Mouse (Mus musculus): ENCODE results near the gene Rnf149. TPM values are rescaled to one million over a fixed set of nuclear protein-coding genes. Genes with fewer than 3 reads are reported as not detected.

Gene Rnf149
- polyA plus RNA-seq, 1 experiment from 2014 or later = 32.0 TPM

- Histone ChIP-seq H3K4me3 (no peak overlapping the region), H3K4me1 (peaks cover 40% of the 10 kb centered on the region), H3K9ac (no peak overlapping the region), H3K4me2 (no peak overlapping the region), H3K9me3 (no peaks in the 10 kb centered on the region), H3K36me3 (peaks cover 8% of the 10 kb centered on the region), H3K27me3 (no peaks in the 10 kb centered on the region), H3K27ac (no peak overlapping the region)
- ATAC-seq (ENCODE audit: insufficient number of reproducible peaks, insufficient read depth, low FRiP score, low TSS enrichment, low read depth) = no peak
- 81% methylated on average over 7 of the region's 7 CpGs for WGBS
Measured at GRCm38 (mm10) chr1:39573890-39574289, 3.3 kb downstream of the Rnf149 start.

- Histone ChIP-seq H3K4me2 (no peak overlapping the region), H3K27ac (no peak overlapping the region), H3K27me3 (no peaks in the 10 kb centered on the region), H3K4me1 (peaks cover 29% of the 10 kb centered on the region), H3K4me3 (no peak overlapping the region), H3K9ac (no peak overlapping the region), H3K9me3 (no peaks in the 10 kb centered on the region), H3K36me3 (peaks cover 8% of the 10 kb centered on the region)
- WGBS = 46% methylated on average over 6 of the region's 6 CpGs
- ATAC-seq (ENCODE audit: insufficient number of reproducible peaks, insufficient read depth, low FRiP score, low TSS enrichment, low read depth) = no peak
Measured at GRCm38 (mm10) chr1:39571653-39572052, 5.6 kb downstream of the Rnf149 start.

GRCm38 (mm10) chr1:39568079-39568478, 9.1 kb downstream of the Rnf149 start:
- Histone ChIP-seq H3K27ac (no peak overlapping the region), H3K27me3 (no peaks in the 10 kb centered on the region), H3K4me3 (no peak overlapping the region), H3K9ac (no peak overlapping the region), H3K9me3 (no peaks in the 10 kb centered on the region), H3K36me3 (peaks cover 22% of the 10 kb centered on the region), H3K4me1 (peaks cover 13% of the 10 kb centered on the region), H3K4me2 (no peak overlapping the region)
- no peak for ATAC-seq (ENCODE audit: insufficient number of reproducible peaks, insufficient read depth, low FRiP score, low TSS enrichment, low read depth)

- 0 out of 2 replicates have a peak, but pooled peaks cover 3% of the 10 kb centered on the region for H3K4me1 ChIP-seq
- no peak overlapping the region for H3K4me3 ChIP-seq
- no peak overlapping the region for H3K9ac ChIP-seq
- H3K27me3 ChIP-seq = no peaks in the 10 kb centered on the region
- ATAC-seq (ENCODE audit: insufficient number of reproducible peaks, insufficient read depth, low FRiP score, low TSS enrichment, low read depth) = no peak
- no peak overlapping the region for H3K27ac ChIP-seq
- WGBS = 81% methylated on average over 3 of the region's 3 CpGs
- H3K4me2 ChIP-seq = no peak overlapping the region
- peaks cover 29% of the 10 kb centered on the region for H3K36me3 ChIP-seq
- no peaks in the 10 kb centered on the region for H3K9me3 ChIP-seq
Measured at GRCm38 (mm10) chr1:39564603-39565002, 12.6 kb downstream of the Rnf149 start.

- H3K27ac ChIP-seq = no peak overlapping the region
- 88% methylated on average over 7 of the region's 7 CpGs for WGBS
- no peaks in the 10 kb centered on the region for H3K9me3 ChIP-seq
- no peak overlapping the region for H3K4me2 ChIP-seq
- H3K4me1 ChIP-seq = 0 out of 2 replicates have a peak, but pooled peaks cover 3% of the 10 kb centered on the region
- H3K27me3 ChIP-seq = no peaks in the 10 kb centered on the region
- peaks cover 37% of the 10 kb centered on the region for H3K36me3 ChIP-seq
- H3K9ac ChIP-seq = no peak overlapping the region
- no peak overlapping the region for H3K4me3 ChIP-seq
- ATAC-seq (ENCODE audit: insufficient number of reproducible peaks, insufficient read depth, low FRiP score, low TSS enrichment, low read depth) = no peak
Measured at GRCm38 (mm10) chr1:39563161-39563560, 14.0 kb downstream of the Rnf149 start.

- H3K4me2 ChIP-seq = no peak overlapping the region
- no peak for ATAC-seq (ENCODE audit: insufficient number of reproducible peaks, insufficient read depth, low FRiP score, low TSS enrichment, low read depth)
- WGBS = 27% methylated on average over 1 of the region's 1 CpGs
- no peak overlapping the region for H3K4me3 ChIP-seq
- H3K4me1 ChIP-seq = 0 out of 2 replicates have a peak, but pooled peaks cover 3% of the 10 kb centered on the region
- no peak overlapping the region for H3K9ac ChIP-seq
- no peak overlapping the region for H3K27ac ChIP-seq
- H3K36me3 ChIP-seq = peaks cover 42% of the 10 kb centered on the region
- H3K27me3 ChIP-seq = no peaks in the 10 kb centered on the region
- no peaks in the 10 kb centered on the region for H3K9me3 ChIP-seq
Measured at GRCm38 (mm10) chr1:39561920-39562319, 15.3 kb downstream of the Rnf149 start.

GRCm38 (mm10) chr1:39559009-39559408, 18.2 kb downstream of the Rnf149 start:
- Histone ChIP-seq H3K27me3 (no peaks in the 10 kb centered on the region), H3K4me3 (no peak overlapping the region), H3K9ac (no peak overlapping the region), H3K4me2 (no peak overlapping the region), H3K9me3 (no peaks in the 10 kb centered on the region), H3K36me3 (peaks cover 61% of the 10 kb centered on the region), H3K4me1 (0 out of 2 replicates have a peak, but pooled peaks cover 4% of the 10 kb centered on the region), H3K27ac (no peak overlapping the region)
- ATAC-seq (ENCODE audit: insufficient number of reproducible peaks, insufficient read depth, low FRiP score, low TSS enrichment, low read depth) = no peak
- 98% methylated on average over 2 of the region's 2 CpGs for WGBS

GRCm38 (mm10) chr1:39555556-39556415, 21.4 kb downstream of the Rnf149 start:
- Histone ChIP-seq H3K27ac (no peak overlapping the region), H3K4me1 (0 out of 2 replicates have a peak, but pooled peaks cover 4% of the 10 kb centered on the region), H3K4me2 (no peak overlapping the region), H3K9me3 (no peaks in the 10 kb centered on the region), H3K36me3 (peaks cover 65% of the 10 kb centered on the region), H3K27me3 (no peaks in the 10 kb centered on the region), H3K9ac (no peak overlapping the region), H3K4me3 (no peak overlapping the region)
- no peak for ATAC-seq (ENCODE audit: insufficient number of reproducible peaks, insufficient read depth, low FRiP score, low TSS enrichment, low read depth)
- 55% methylated on average over 9 of the region's 9 CpGs for WGBS

GRCm38 (mm10) chr1:39549831-39550230, 27.4 kb downstream of the Rnf149 start:
- Histone ChIP-seq H3K9ac (no peak overlapping the region), H3K4me3 (no peak overlapping the region), H3K4me2 (no peak overlapping the region), H3K36me3 (peaks cover 76% of the 10 kb centered on the region), H3K9me3 (no peaks in the 10 kb centered on the region), H3K27me3 (no peaks in the 10 kb centered on the region), H3K27ac (no peak overlapping the region), H3K4me1 (no peaks in the 10 kb centered on the region)
- no peak for ATAC-seq (ENCODE audit: insufficient number of reproducible peaks, insufficient read depth, low FRiP score, low TSS enrichment, low read depth)
- WGBS = 83% methylated on average over 2 of the region's 2 CpGs

GRCm38 (mm10) chr1:39547238-39547637, 30.0 kb downstream of the Rnf149 start:
- peaks cover 78% of the 10 kb centered on the region for H3K36me3 ChIP-seq
- no peaks in the 10 kb centered on the region for H3K4me1 ChIP-seq
- no peak for ATAC-seq (ENCODE audit: insufficient number of reproducible peaks, insufficient read depth, low FRiP score, low TSS enrichment, low read depth)
- H3K4me3 ChIP-seq = no peak overlapping the region
- no peaks in the 10 kb centered on the region for H3K9me3 ChIP-seq
- no peak overlapping the region for H3K4me2 ChIP-seq
- WGBS = 65% methylated on average over 2 of the region's 2 CpGs
- H3K9ac ChIP-seq = no peak overlapping the region
- no peaks in the 10 kb centered on the region for H3K27me3 ChIP-seq
- no peak overlapping the region for H3K27ac ChIP-seq

GRCm38 (mm10) chr1:39546160-39546866, 30.9 kb downstream of the Rnf149 start:
- H3K4me2 ChIP-seq = no peak overlapping the region
- H3K4me3 ChIP-seq = no peak overlapping the region
- H3K9me3 ChIP-seq = no peaks in the 10 kb centered on the region
- H3K27me3 ChIP-seq = no peaks in the 10 kb centered on the region
- no peak overlapping the region for H3K9ac ChIP-seq
- 91% methylated on average over 6 of the region's 6 CpGs for WGBS
- no peak overlapping the region for H3K27ac ChIP-seq
- no peaks in the 10 kb centered on the region for H3K4me1 ChIP-seq
- 0 out of 2 replicates have a peak, but pooled peaks have one; percentile 43 for ATAC-seq (ENCODE audit: insufficient number of reproducible peaks, insufficient read depth, low FRiP score, low TSS enrichment, low read depth)
- peaks cover 78% of the 10 kb centered on the region for H3K36me3 ChIP-seq

GRCm38 (mm10) chr1:39545589-39545988, 31.6 kb downstream of the Rnf149 start:
- Histone ChIP-seq H3K4me2 (no peak overlapping the region), H3K4me1 (no peaks in the 10 kb centered on the region), H3K4me3 (no peak overlapping the region), H3K27me3 (no peaks in the 10 kb centered on the region), H3K36me3 (peaks cover 81% of the 10 kb centered on the region), H3K27ac (no peak overlapping the region), H3K9me3 (peaks cover under 1% of the 10 kb centered on the region; the same call in 1 of the 2 replicates), H3K9ac (no peak overlapping the region)
- ATAC-seq (ENCODE audit: insufficient number of reproducible peaks, insufficient read depth, low FRiP score, low TSS enrichment, low read depth) = no peak
- 84% methylated on average over 7 of the region's 7 CpGs for WGBS
